Mouse (Mus musculus) hematopoietic multipotent progenitor cell, adult 10-12 weeks (in vitro differentiated cells): ENCODE data around the gene Ksr2. TPM values are rescaled to one million over a fixed set of nuclear protein-coding genes. Genes with fewer than 3 reads are reported as not detected.

ENCODE experiments used
- polyA plus RNA-seq: library from polyadenylated mRNA; stranded (reverse); fragments of >175 nt; gene quantifications from 2 replicates; pipeline ENCODE4 v1.2.3, GENCODE M21; 2012; ENCODE audit warnings: low replicate concordance

Ksr2 gene
- polyA plus RNA-seq, result 0.80 and 0.88 TPM in 2 replicates

DNA sequence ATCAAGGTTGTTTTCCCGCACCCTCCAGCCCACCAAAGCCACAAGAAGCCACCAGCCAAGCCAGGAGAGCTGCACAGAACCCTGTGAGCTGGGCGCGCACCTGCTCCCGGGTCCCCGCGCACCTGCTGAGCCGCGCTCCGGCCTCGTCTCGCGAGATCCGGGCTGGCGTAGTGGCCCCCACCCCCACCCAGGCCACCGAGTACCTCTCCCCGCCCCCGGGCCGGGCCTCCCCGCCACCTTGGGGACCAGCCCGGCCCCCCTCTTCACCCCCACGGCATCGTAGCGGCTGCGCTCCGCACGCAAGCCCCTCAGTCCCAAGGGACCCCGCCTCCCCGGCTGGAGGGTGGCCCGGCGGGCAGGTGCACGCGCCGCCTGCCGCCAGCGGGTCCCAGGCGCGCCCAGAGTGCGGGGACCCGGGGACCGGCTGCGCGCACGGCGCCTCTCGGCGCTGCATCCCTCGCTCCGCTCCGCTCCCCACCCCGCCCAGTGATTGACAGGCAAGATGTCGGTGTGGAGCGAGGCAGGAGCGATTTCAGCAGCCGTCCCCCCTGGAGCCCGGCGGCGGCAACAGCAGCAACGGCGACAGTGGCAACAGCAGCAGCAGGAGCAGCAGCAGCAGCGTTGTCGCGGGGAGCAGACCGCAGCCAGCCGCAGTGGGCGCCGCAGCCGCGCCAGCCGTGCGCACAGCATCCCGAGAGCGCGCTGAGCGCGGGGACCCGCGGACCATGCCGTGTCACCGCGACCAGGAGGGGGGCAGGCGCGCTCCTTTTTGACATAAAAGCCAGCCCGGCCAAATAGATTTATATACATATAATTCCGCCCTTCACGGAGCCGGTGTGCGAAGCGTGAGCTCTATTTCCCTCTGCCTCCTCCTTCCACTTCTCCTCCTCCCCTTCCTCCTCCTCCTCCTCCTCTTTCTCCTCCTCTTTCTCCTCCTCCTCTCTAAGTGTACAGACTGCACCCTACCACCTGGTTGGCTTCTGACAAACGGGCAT, at the start of gene Ksr2:
Ksr2 (plus strand) TSS at position 494 of the 995 bp plus-strand sequence.

DNA sequence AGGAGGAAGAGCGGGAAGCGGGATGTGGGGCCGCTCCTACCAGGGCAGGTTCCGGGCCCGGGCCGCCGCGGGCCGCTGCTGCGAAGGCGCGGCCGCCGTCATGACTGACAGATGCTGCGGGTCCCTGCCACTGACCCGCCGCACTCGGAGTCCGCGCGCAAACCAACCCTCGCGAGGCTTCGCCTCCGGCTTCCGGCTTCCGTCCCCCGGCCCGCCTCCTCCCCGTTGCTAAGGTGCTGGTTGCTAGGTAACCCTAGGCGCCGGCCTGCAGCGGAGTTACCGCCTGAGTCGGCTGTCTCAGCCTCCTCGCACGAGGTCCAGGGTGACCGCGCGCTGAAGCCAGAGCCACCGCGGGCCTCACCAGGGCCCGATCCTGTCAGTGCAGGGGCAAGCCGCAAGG, 24.9 kb upstream of the Ksr2 start, which contains the start of gene Rfc5:
Rfc5 (minus strand) TSS at position 171 of the 400 bp plus-strand sequence.

GRCm38 (mm10) chr5:117780681-117781080, 366.9 kb downstream of the Ksr2 start, which contains the start of gene Nos1:
Nos1 (plus strand) TSS chr5:117781032.

Other genes starting within 250 kb of the Ksr2 start
- gene Pebp1, start 126.4 kb upstream of the Ksr2 start, polyA plus RNA-seq, result 252 and 389 TPM in 2 replicates
- gene Vsig10, start 94.9 kb upstream of the Ksr2 start, polyA plus RNA-seq, result 11.0 and 18.7 TPM in 2 replicates
- 30.0 and 61.0 TPM in 2 replicates for gene Wsb2, start 56.7 kb upstream of the Ksr2 start, polyA plus RNA-seq
- 34.4 and 52.7 TPM in 2 replicates for gene Rfc5, start 25.0 kb upstream of the Ksr2 start, polyA plus RNA-seq